Mouse (Mus musculus): ENCODE measurements around the gene Olfr175-ps1.

The Olfr175-ps1 gene

GRCm38 (mm10) chr16:58826732-58827319 is at the start of gene Olfr175-ps1:
Olfr175-ps1 (minus strand) TSS chr16:58826782.
- DNase-seq = no peak

DNA sequence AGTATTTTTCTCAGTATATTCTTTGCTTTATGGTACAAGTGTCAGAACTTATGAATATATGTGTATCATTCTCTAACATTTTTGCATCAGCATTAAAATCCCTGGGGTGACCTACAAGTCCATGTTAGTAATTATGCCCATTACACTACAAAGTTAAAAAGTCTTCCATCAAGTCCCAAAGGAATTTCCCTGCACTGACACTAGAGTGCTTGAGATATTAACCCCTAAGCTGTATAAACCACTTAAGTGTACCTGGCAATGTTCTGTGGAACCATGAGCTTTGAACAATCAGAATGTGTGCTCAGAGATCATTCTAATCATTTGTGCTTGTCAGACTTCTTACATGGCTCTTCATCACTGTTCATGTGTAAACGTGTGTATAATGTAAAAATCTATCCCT is 48.1 kb upstream of the Olfr175-ps1 start, which contains the start of gene Olfr177:
Olfr177 (minus strand) TSS at position 101 of the 400 bp plus-strand sequence.
- no peak for DNase-seq

DNA sequence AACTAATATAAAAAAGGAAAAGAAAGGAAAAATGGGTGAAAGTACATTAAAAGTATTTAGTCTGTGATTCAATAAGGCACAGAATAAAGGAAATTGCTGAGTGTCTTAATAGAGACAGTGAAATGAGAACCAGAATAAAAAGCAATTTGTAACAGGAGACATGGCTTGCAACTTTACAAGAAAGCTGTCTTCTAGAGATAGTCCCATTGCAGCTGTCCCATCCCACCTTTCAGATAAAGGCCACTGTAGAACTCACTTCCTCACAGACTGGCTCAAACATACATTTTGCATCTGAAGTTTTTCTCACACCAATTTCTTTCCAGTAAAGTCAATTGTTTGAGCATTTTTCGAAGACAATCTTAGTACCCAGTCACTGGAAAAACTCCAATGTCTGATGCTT is 34.9 kb upstream of the Olfr175-ps1 start:
- DNase-seq = no peak

GRCm38 (mm10) chr16:58860032-58860737 is 33.6 kb upstream of the Olfr175-ps1 start:
- DNase-seq = no peak

- no peak for DNase-seq
Measured at GRCm38 (mm10) chr16:58800168-58800567, 26.4 kb downstream of the Olfr175-ps1 start, which contains the start of gene Olfr173. Olfr173 (minus strand) TSS chr16:58800268.

Measured in liver (tissue).